Mouse (Mus musculus) right cerebral cortex, adult 18-20 months (tissue): ENCODE measurements at regions not wholly inside any gene's neighbourhood (a gene's known extent, or its start where the extent isn't known, plus 50 kb on each side); places are given as distances from the start of the nearest gene placed in this dataset.
"Not testable (repeated sequence)": the region's sequence is repeated elsewhere in the genome, so short reads cannot be mapped to it uniquely, and the experiment has no call there.

Experiments
- DNase-seq: peaks from one replicate; pipeline ENCODE4 v3.0.0; 2022; ENCODE audit warnings: mixed read lengths

DNA sequence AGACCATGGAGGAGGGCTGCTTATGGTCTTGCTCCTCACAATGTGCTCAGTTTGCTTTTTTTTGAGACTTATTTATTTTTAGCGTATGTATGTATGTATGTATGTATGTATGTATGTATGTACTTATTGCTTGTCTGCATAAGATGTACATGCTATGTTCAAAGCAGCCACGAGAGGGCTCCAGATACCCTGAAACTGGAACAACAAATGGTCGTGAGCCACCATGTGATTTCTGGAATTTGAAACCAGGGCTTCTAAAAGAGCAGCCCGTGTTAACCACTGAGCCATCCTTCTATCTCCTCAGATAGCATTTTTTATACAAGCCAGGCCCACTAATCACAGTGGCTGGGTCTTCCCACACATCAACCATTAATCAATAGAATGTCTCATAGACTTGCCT lies 611.2 kb downstream of the 5730507C01Rik start:
- DNase-seq = no peak

DNA sequence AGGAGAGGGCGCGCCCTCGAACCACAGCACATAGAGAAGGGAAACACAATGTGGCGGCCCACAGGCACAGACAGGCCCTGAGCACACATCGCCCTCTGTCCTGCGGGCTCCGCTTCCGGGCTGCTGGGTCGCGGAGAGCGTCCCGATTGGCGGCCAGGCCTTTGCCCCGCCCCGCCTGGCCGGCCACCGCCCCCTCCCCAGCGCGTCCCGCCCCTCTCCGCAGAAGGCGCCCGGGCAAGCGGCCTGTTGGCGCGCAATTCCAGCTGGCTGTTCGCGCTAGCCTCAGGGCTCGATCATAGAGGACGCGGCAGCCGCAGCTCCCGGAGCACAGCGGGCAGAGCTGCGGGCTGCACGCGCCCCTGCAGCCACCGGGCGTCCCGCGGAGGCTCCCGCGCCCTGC lies 661.3 kb downstream of the 5730507C01Rik start:
- no peak for DNase-seq

DNA sequence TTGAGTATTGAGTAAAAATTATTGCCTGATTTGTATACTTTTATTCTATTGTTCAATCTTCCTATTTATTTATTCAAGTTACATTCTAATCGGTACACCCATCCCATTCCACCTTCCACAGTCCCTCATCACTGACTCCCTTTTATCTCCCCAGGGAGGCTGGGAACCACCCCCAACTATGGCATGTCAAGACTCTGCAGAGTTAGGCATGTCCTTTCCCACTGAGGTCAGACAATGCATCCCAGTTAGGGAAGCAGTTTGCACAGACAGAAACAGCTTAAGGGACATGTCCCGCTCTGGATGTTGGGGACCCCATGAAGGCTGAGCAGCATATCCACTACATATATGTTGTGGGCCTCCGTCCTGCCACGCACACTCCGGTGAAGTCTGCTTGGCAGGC lies 678.1 kb downstream of the 5730507C01Rik start:
- DNase-seq = no peak

DNA sequence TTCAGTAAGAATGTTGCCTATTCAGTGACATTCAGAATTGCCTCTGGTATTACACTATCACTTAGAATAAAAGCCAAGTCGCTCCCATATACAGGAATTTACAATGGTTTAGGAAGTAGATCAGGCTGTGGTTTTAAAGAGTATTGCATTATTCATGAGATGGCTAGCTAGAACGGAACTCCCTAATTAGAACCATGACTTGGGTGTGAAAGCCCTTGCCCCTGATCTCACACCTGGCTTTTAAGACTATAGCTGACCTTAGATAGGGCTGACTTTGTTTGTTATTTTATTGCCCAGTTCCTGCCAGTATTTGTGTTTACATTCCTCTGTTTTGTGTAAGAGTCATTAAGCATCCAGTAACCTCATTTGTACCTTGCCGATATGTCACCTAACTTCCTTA lies 678.7 kb downstream of the 5730507C01Rik start:
- not testable (repeated sequence) for DNase-seq

DNA sequence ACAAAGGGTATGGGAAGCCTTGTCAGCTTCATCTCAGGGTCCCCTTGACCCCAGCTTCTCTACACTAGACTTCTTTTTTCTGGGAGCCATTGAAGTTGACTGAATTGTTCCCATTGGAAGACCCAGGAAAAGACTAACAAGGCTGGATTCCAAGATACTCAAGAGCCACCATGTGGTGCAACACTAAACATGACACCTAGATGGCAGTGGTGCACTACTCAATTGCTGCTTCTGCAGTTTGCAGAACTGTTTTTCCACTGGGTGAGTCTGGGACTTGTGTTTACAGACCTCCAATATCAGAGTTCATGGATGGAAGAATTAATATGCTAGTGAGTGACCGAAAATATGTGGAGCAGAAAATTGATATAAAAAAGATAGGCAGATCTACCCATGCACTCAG lies 709.7 kb downstream of the 5730507C01Rik start:
- DNase-seq = not testable (repeated sequence)

DNA sequence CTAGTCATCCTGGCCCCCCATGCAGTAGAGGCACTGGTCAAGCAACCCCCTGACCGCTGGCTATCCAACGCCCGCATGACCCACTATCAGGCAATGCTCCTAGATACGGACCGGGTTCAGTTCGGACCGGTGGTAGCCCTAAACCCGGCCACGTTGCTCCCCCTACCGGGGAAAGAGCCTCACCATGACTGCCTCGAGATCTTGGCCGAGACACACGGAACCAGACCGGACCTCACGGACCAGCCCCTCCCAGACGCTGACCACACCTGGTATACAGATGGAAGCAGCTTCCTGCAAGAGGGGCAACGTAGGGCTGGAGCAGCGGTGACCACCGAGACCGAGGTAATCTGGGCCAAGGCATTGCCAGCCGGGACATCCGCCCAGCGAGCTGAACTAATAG lies 707.6 kb upstream of the Gm21863 start:
- not testable (repeated sequence) for DNase-seq

DNA sequence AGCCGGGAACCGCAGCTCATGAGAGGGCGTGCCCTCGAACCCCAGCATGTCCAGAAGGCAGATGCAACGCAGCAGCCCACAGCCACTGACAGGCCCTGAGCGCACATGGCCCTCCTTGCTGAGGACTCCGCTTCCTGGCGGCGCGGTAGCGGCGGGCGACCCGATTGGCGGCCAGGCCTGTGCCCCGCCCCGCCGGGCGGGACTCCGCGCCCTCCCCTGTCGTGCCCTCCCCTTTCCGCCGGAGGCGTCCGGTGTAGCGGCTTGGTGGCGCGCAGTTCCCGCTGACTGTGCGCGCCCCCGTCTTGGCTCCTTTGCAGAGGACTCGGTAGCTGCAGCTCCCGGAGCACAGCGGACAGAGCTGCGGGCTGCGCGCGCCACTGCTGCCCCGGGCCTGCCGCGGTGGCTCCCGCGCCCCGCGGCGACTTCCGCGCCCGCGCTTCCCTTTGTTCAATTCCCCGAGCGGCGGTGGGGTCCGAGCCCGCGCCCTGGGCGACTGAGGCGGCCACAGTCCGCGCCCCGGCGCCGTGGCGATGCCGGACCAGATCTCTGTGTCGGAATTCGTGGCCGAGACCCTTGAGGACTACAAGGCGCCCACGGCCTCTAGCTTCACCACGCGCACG lies 665.9 kb upstream of the Gm21863 start:
- DNase-seq = peak; percentile 75

DNA sequence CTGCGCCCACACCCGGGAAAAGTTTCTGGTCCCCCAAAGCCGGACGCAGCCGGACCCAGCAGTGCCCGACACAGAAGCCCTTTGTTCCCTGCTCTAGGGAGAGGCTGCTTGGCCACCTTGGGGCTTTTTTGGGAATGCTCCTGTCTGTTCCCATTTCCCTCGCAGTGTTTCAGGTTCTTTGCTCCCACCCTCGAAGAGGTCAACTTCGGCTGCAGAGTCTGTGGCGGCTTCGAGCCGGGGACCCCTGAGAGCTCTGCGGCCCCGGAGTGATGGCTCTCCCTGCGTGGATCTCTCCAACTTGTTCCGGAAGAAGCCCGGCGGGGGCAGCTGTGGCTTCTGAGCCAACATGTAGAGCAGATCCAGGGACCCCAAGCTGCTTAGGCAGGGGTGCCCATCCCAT lies 665.3 kb upstream of the Gm21863 start:
- not testable (repeated sequence) for DNase-seq

DNA sequence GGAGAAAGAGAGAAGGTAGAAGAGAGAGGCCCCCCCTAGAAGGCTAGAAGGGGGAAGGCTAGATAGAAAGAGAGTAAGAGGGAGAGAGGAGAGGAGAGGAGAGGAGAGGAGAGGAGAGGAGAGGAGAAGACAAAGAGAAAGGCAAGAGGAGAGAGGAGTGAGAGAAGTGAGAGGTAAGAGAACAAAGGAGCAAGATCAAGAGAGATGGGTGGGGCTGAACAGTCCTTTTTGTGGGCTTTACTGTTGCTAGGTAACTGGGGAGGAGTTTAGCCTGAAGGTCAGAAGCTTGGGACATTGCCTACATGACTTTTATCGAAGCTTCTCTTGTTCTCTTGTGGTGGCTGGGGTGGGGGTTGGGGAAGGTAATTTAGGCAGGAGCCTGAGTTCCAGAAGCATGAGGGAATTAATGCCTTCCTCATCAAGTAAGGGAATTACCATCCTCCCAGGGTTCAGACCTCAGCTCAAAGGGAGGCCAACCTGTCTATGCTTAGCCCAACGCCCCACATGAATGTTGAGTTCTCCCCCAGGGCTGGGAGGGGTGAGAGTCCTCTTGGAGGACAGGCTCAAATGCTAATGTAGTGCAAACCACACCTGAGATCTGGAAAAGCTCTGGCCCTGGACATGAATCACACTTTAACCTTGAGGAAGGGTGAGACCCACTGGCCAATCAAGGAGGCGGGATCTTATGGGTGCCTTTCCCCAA lies 662.1 kb upstream of the Gm21863 start:
- not testable (repeated sequence) for DNase-seq
